Mouse (Mus musculus) stomach, postnatal 0 days (tissue): ENCODE data around the gene Lkaaear1. TPM values are rescaled to one million over a fixed set of nuclear protein-coding genes. Genes with fewer than 3 reads are reported as not detected.
A peak's percentile ranks its signal among the peaks of the same experiment; 100 is the strongest.

Experiments
- ATAC-seq: fragments of 200-750 bp; cut with Nextera tagmentation; 2 replicates; pipeline ENCODE4 v1.8.0; 2017; ENCODE audit not compliant: low FRiP score, low TSS enrichment
- DNase-seq: peaks from one replicate; pipeline ENCODE4 v3.0.0-alpha.2; 2016; ENCODE audit warnings: low spot score
- H3K27ac ChIP-seq: fragments of 300-500 bp; sonication (generic); replicated peaks from 2 replicates; pipeline ENCODE4 v1.5.1; 2014; ENCODE audit warnings: mild to moderate bottlenecking, control low read depth
- H3K27me3 ChIP-seq: fragments of 300-500 bp; sonication (generic); 2 replicates; pipeline ENCODE4 v1.6.1; 2014; ENCODE audit warnings: low read length; ENCODE audit not compliant: control insufficient read depth, insufficient read depth
- H3K36me3 ChIP-seq: fragments of 300-500 bp; sonication (generic); 2 replicates; pipeline ENCODE4 v1.6.1; 2014; ENCODE audit warnings: low read length, mixed read lengths; ENCODE audit not compliant: control insufficient read depth, insufficient read depth
- H3K4me1 ChIP-seq: fragments of 300-500 bp; sonication (generic); replicated peaks from 2 replicates; pipeline ENCODE4 v1.6.1; 2014; ENCODE audit warnings: antibody characterized with exemption; ENCODE audit not compliant: control insufficient read depth, insufficient read depth
- H3K4me2 ChIP-seq: fragments of 300-500 bp; sonication (generic); replicated peaks from 2 replicates; pipeline ENCODE4 v1.6.1; 2014; ENCODE audit warnings: low read depth, mild to moderate bottlenecking, control low read depth, moderate library complexity
- H3K4me3 ChIP-seq: fragments of 300-500 bp; sonication (generic); 2 replicates; pipeline ENCODE4 v1.5.1; 2014; ENCODE audit warnings: low read depth, low read length, control low read depth
- H3K9ac ChIP-seq: fragments of 300-500 bp; sonication (generic); 2 replicates; pipeline ENCODE4 v1.6.1; 2014; ENCODE audit warnings: mild to moderate bottlenecking, low read length, control low read depth, mixed read lengths
- H3K9me3 ChIP-seq: fragments of 300-500 bp; sonication (generic); 2 replicates; pipeline ENCODE4 v1.6.1; 2016; ENCODE audit warnings: low read length; ENCODE audit not compliant: control insufficient read depth
- CTCF ChIP-seq: IDR thresholded peaks from 2 replicates; pipeline ENCODE4 v1.5.1; 2016; ENCODE audit warnings: antibody characterized with exemption, low read depth, mild to moderate bottlenecking, moderate library complexity
- EP300 ChIP-seq: optimal IDR thresholded peaks from 2 replicates; pipeline ENCODE3; 2016; ENCODE audit warnings: antibody characterized with exemption
- WGBS: fragments of 180-500 bp; shearing (Covaris S2); extraction: QIAGEN DNeasy Blood & Tissue Kit; methylation state at CpG from one replicate; pipeline ENCODE4 v1.1.7; 2014; 5-methylcytosine and 5-hydroxymethylcytosine counted together
- polyA plus RNA-seq: library from polyadenylated mRNA; unstranded; fragments of >200 nt; fragmentation: Nextera tagmentation; extraction: Ambion mirVana; gene quantifications from 2 replicates; pipeline ENCODE4 v1.2.1, GENCODE M21; 2015

Gene Lkaaear1
- polyA plus RNA-seq, 1 experiment from 2014 or later, result not detected

DNA sequence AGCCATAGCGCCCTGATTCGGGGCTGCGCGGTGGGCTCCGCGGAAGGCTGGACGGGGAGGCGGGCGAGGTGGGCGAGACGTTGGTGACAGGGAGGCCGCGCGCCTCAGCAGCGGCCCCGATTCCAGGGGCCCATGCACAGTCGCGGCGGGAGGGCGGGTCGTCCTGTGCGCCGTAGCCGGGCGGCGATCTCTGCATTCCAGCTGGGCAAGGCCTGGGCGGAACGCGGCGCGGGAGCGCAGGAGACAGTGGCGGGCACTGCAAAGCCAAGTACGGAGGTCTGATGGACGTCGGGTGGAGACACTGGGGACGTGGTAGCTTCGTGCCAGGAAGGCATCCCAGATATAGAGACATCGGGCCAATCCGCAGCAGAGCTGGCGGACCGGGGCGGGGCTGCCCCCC is 26.9 kb downstream of the Lkaaear1 start, which contains the start of gene Sox18:
TSS of gene Sox18 (minus strand) at position 315 of the 400 bp plus-strand sequence.
- Histone ChIP-seq H3K36me3 (no peaks in the 10 kb centered on the region), H3K4me3 (peak within 1 kb of the TSS; percentile 44), H3K9ac (peak within 1 kb of the TSS; percentile 41), H3K9me3 (no peaks in the 10 kb centered on the region), H3K4me2 (peak within 1 kb of the TSS; percentile 64), H3K27me3 (peaks cover 19% of the 10 kb centered on the region), H3K4me1 (peaks cover 3% of the 10 kb centered on the region), H3K27ac (peak within 1 kb of the TSS; percentile 67; the same call in 1 of the 2 replicates)
- no peak for TF ChIP-seq EP300
- TF ChIP-seq CTCF, result no peak
- no peak; the same call in 1 of the 2 replicates for ATAC-seq
- no peak for DNase-seq
- WGBS, result under 1% methylated on average over 43 of the region's 43 CpGs

DNA sequence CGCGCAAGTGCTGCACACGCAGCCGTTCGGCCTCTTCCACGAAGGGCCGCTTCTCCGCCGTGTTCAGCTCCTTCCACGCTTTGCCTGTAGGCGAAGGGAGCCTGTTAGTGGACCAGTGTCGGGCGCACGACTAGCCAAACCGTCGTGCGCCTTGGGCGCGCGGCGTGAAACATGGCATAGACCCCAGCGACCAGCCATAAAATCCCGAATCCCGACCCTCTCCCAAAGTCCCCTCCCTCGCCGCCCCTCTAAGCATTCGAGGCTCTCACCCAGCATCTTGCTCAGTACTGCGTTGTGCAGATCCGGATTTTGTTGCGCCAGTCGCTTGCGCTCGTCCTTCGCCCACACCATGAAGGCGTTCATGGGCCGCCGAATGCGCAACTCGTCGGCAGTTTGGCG is 27.3 kb downstream of the Lkaaear1 start:
- WGBS, result 1% methylated on average over 41 of the region's 41 CpGs

DNA sequence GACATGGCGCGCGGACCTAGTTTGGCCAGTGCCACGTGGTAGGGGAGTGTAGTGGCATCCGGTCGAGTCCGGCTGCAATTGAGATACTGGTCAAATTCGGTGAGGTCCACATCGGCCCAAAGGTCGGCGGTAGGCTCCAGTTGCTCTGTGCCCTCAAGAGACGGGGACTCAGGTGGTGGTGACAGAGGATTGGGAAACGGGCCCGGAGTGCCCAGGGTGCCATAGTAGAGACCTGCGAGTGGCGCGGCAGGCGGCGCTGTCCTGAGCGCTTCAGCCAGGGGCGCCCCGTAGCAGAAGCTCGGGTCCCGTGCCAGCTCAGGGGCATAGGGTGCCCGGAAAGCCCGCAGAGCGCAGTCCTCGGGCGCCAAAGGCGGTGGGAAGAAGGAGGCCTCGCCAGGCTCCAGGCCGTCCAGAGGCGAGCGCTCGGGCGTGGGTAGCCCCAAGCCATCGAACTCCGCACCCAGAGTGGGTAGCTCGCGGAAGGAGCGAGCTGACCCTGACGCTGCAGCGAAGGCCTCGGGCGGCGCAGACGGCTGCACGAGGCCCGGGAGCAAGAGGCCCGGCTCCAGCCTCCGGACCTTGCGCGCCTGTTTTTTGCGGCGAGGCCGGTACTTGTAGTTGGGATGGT is 27.8 kb downstream of the Lkaaear1 start:
- H3K27me3 ChIP-seq, result peaks cover 19% of the 10 kb centered on the region
- peak overlapping the region; percentile 44 for H3K4me3 ChIP-seq
- peak overlapping the region; percentile 64 for H3K4me2 ChIP-seq
- no peaks in the 10 kb centered on the region for H3K9me3 ChIP-seq
- 0 out of 2 replicates have a peak overlapping the region, but pooled peaks have one; percentile 45 for H3K27ac ChIP-seq
- no peaks in the 10 kb centered on the region for H3K36me3 ChIP-seq
- 5% methylated on average over 56 of the region's 56 CpGs for WGBS
- peak; percentile 37; the same call in 1 of the 2 replicates for TF ChIP-seq CTCF
- no peak for TF ChIP-seq EP300
- peaks cover 3% of the 10 kb centered on the region; the same call in 1 of the 2 replicates for H3K4me1 ChIP-seq
- ATAC-seq (0 out of 2 replicates have a peak, but pooled peaks have one; percentile 21), DNase-seq (no peak)
- H3K9ac ChIP-seq, result peak overlapping the region; percentile 41

More for the DNA sequence above, 27.3 kb downstream of the Lkaaear1 start:
- no peaks in the 10 kb centered on the region for H3K36me3 ChIP-seq
- peak overlapping the region; percentile 41 for H3K9ac ChIP-seq
- peak overlapping the region; percentile 64 for H3K4me2 ChIP-seq
- no peak for ATAC-seq
- H3K27me3 ChIP-seq, result peaks cover 19% of the 10 kb centered on the region
- no peak for TF ChIP-seq CTCF
- TF ChIP-seq EP300, result no peak
- H3K27ac ChIP-seq, result peak overlapping the region; percentile 67; the same call in 1 of the 2 replicates
- H3K9me3 ChIP-seq, result no peaks in the 10 kb centered on the region
- no peak for DNase-seq
- H3K4me3 ChIP-seq, result peak overlapping the region; percentile 44
- peaks cover 3% of the 10 kb centered on the region for H3K4me1 ChIP-seq

DNA sequence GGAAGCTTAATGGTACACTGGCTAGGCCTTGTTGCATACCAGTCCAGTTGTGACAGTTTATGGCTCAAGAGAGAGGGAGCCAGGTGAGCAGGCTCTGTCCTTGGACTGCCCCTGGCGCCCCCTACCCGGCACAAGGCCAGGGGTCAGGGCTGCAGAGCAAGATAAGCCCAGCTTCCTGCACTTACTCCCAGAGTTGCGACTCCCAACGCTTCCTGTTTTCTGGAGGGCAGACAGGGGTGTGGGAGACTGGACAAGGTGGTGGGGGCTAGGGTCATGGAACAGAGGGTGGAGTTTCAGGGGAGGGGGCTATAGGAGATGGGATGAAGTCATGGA is 35.0 kb downstream of the Lkaaear1 start:
- Histone ChIP-seq H3K4me1 (no peaks in the 10 kb centered on the region), H3K4me3 (no peak overlapping the region), H3K4me2 (no peak overlapping the region), H3K36me3 (no peaks in the 10 kb centered on the region), H3K9ac (no peak overlapping the region), H3K27me3 (no peaks in the 10 kb centered on the region), H3K9me3 (no peaks in the 10 kb centered on the region), H3K27ac (no peak overlapping the region)
- ATAC-seq, result no peak
- TF ChIP-seq EP300 (no peak), CTCF (no peak)
- no peak for DNase-seq
- 23% methylated on average over 4 of the region's 4 CpGs for WGBS

DNA sequence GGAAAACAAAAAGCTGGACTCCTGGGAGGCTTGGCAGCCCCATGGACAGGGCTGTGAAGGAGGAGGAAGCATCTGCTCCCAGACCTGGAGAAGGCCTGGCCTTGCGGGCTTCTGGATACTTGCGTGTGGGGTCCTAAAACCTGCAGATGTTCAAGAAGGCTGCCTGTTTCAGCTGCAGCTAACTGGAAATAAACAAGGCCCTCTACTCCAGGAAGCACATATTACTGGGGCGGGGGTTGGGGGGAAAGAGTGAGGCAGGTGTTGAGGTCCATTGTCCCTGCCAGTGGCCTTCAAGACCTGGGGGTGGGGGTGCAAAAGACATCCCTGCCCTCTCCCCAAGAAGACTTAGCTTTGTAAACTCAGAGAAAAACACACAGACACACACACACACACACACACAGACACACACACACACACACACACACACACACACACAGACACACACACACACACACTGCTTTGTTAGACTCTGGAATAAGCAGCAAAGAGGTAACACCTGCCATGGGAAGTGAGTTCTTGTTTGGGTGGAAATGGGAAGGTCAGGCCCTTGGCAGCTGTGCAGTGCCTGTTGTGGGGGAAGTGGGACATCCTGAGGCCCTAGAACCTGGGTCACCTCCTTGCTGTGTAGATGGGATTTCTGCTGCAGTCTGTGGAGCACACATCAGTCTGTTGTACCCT is 35.5 kb downstream of the Lkaaear1 start:
- no peak for TF ChIP-seq CTCF
- no peak for TF ChIP-seq EP300
- no peaks in the 10 kb centered on the region for H3K4me1 ChIP-seq
- H3K9ac ChIP-seq, result no peak overlapping the region
- DNase-seq (no peak), ATAC-seq (no peak)
- H3K9me3 ChIP-seq, result no peaks in the 10 kb centered on the region
- H3K4me3 ChIP-seq, result no peak overlapping the region
- whole genome bisulfite sequencing, result 67% methylated on average over 3 of the region's 3 CpGs
- no peaks in the 10 kb centered on the region for H3K27me3 ChIP-seq
- no peaks in the 10 kb centered on the region for H3K36me3 ChIP-seq
- no peak overlapping the region for H3K4me2 ChIP-seq
- H3K27ac ChIP-seq, result 0 out of 2 replicates have a peak overlapping the region, but pooled peaks have one; percentile 14
